Mouse (Mus musculus): ENCODE measurements around the gene Cep112.

Gene Cep112

DNA sequence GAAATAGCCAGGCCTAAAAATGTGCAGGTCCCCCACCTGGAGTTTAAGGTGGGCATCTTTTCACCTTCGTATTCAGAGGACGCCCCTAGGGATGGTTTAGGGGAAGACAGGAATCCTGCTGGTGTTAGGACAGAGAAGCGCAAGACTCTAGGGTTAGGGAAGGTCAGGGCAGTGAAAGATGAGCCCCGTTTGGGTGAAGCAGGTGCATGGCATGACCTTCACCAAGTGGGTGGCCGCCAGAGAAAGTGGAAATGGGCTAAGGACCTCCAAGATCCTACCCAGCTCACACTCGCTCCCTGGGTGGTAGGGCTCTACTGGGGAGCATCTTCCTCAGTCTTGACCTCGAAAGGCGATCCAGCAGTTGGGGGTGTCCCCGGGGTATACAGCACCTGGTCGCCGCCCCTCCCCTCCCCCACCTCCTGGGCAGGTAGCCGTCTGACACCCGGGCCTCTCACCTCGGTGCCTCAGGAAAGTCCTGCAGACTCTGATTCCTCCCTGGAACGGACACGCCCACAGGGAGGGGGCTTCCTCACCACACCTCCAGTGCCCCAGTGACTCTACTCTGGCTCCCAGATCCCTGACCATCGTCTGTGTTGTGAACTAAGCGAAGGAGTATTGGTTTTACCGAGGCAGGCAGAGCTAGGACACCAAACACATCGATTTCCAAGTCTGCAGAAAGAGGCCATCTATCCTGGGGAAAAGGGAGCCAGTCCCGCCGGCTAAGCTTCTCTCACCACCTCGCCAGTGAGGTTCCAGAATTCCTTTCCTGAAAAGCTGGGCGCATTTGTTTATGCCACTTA is 484.6 kb downstream of the Cep112 start:
- no peak for DNase-seq (ENCODE audit: low spot score)
